Mouse (Mus musculus) embryonic fibroblast, embryonic 13.5 days (primary cell): ENCODE measurements at regions not wholly inside any gene's neighbourhood (a gene's known extent, or its start where the extent isn't known, plus 50 kb on each side); places are given as distances from the start of the nearest gene placed in this dataset.

ENCODE experiments used
- H3K27ac ChIP-seq: 2 replicates; pipeline ENCODE4 v1.5.1; 2012; ENCODE audit warnings: low read length, control low read depth, inconsistent platforms; ENCODE audit not compliant: insufficient read depth
- H3K4me1 ChIP-seq: 2 replicates; pipeline ENCODE4 v1.6.1; 2011; ENCODE audit warnings: low read length; ENCODE audit not compliant: control insufficient read depth, insufficient read depth
- H3K4me3 ChIP-seq: 2 replicates; pipeline ENCODE4 v1.5.1; 2011; ENCODE audit warnings: mild to moderate bottlenecking, control low read depth, low read length; ENCODE audit not compliant: insufficient read depth
- CTCF ChIP-seq: IDR thresholded peaks from 2 replicates; pipeline ENCODE4 v1.5.1; 2011; ENCODE audit warnings: mild to moderate bottlenecking, control low read depth, low read length, moderate library complexity, borderline replicate concordance; ENCODE audit not compliant: insufficient read depth
- POLR2A ChIP-seq: IDR thresholded peaks from 2 replicates; pipeline ENCODE4 v1.6.1; 2011; ENCODE audit warnings: low read depth, mild to moderate bottlenecking, control low read depth, low read length, moderate library complexity

- Histone ChIP-seq H3K27ac (no peak overlapping the region), H3K4me3 (no peak overlapping the region), H3K4me1 (no peaks in the 10 kb centered on the region)
- TF ChIP-seq CTCF (no peak), POLR2A (no peak)
Observed at GRCm38 (mm10) chr10:114852688-114853087, 50.6 kb upstream of the Trhde start.
